ENCODE assay signal across 7 mouse cellular contexts in the genomic region with DNA sequence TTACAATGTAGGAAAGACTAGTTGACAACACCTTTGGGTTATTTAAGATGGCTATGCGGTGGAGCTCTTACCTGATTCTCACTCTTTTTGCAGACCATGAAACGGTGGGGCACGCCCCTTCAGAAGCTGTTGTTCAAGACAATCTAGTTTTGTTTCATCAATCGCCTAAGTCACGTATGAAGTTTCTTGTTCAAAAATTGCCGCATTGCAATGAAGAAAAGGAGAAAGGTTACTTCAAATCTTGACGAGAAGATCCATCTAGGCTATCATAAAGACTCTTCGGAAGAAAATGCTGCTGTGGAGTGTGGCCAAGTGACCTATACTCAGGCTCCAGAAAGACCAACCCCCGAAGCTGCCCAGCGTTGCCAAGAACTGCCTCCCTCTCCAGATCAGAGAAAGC. TPM values are rescaled to one million over a fixed set of nuclear protein-coding genes. Genes with fewer than 3 reads are reported as not detected.
DNase-seq lines count a peak whose midpoint lies in the region; ATAC-seq and TF ChIP-seq lines count a peak whose summit lies in the region.

No protein-coding gene starts in this region.

- peak overlapping the region; percentile 84 for H3K4me3 ChIP-seq in heart, postnatal 0 days (ENCODE audit: low read depth, low read length)
- peak overlapping the region; percentile 84 for H3K4me3 ChIP-seq in limb, embryonic 11.5 days (ENCODE audit: low read depth, low read length)
- peak overlapping the region; percentile 85 for H3K4me3 ChIP-seq in midbrain, embryonic 14.5 days (replicated peaks; ENCODE audit: low read depth, low read length)

- H3K4me2 ChIP-seq in heart, postnatal 0 days (ENCODE audit: low read depth, low read length), result peak overlapping the region; percentile 67
- peak overlapping the region; percentile 55 for H3K4me2 ChIP-seq in limb, embryonic 11.5 days (ENCODE audit: low read depth, severe bottlenecking)
- peak overlapping the region; percentile 71 for H3K4me2 ChIP-seq in midbrain, embryonic 14.5 days (ENCODE audit: low read length)

- no peak for TF ChIP-seq EP300 in heart, postnatal 0 days (IDR thresholded peaks at IDR 0.05; ENCODE audit: low read depth)

- no peaks in the 10 kb centered on the region for H3K27me3 ChIP-seq in heart, postnatal 0 days (ENCODE audit: control insufficient read depth, insufficient read depth, low read length)
- no peaks in the 10 kb centered on the region for H3K27me3 ChIP-seq in limb, embryonic 11.5 days (ENCODE audit: control insufficient read depth, insufficient read depth, low read length)
- no peaks in the 10 kb centered on the region for H3K27me3 ChIP-seq in midbrain, embryonic 14.5 days (ENCODE audit: control insufficient read depth, insufficient read depth, low read length)

- no peaks in the 10 kb centered on the region for H3K36me3 ChIP-seq in heart, postnatal 0 days (replicated peaks; ENCODE audit: control insufficient read depth, insufficient read depth, low read length)
- no peaks in the 10 kb centered on the region for H3K36me3 ChIP-seq in limb, embryonic 11.5 days (ENCODE audit: control insufficient read depth, insufficient read depth, low read length)
- no peaks in the 10 kb centered on the region; the same call in 1 of the 2 replicates for H3K36me3 ChIP-seq in midbrain, embryonic 14.5 days (ENCODE audit: control insufficient read depth, insufficient read depth, low read length)

- WGBS in heart, postnatal 0 days, result 7% methylated on average over 10 of the region's 10 CpGs
- WGBS in limb, embryonic 11.5 days, result 38% methylated on average over 10 of the region's 10 CpGs
- 28% methylated on average over 10 of the region's 10 CpGs for WGBS in midbrain, embryonic 14.5 days

- H3K9me3 ChIP-seq in heart, postnatal 0 days (replicated peaks; ENCODE audit: control insufficient read depth, low read length), result no peaks in the 10 kb centered on the region
- no peaks in the 10 kb centered on the region for H3K9me3 ChIP-seq in limb, embryonic 11.5 days (ENCODE audit: control insufficient read depth, low read length)
- H3K9me3 ChIP-seq in midbrain, embryonic 14.5 days (ENCODE audit: control insufficient read depth, low read length), result no peaks in the 10 kb centered on the region

- no peak for TF ChIP-seq CTCF in heart, postnatal 0 days (IDR thresholded peaks at IDR 0.05; ENCODE audit: low read depth)

- ATAC-seq in common myeloid progenitor, adult 5-6 weeks (replicated peaks; ENCODE audit: low read depth, poor library complexity, severe bottlenecking), result 0 out of 2 replicates have a peak, but pooled peaks have one; percentile 10
- no peak for ATAC-seq in heart, postnatal 0 days (ENCODE audit: insufficient read depth, low read depth)
- no peak for ATAC-seq in limb, embryonic 11.5 days (ENCODE audit: insufficient number of reproducible peaks, low FRiP score, low TSS enrichment, low read depth)
- ATAC-seq in midbrain, embryonic 14.5 days (ENCODE audit: low FRiP score, low TSS enrichment), result no peak; the same call in 1 of the 2 replicates

- H3K27ac ChIP-seq in heart, postnatal 0 days (ENCODE audit: low read depth), result peak overlapping the region; percentile 89; the same call in 1 of the 2 replicates
- no peak overlapping the region for H3K27ac ChIP-seq in limb, embryonic 11.5 days (replicated peaks; ENCODE audit: low read depth, low read length)
- peak overlapping the region; percentile 95; the same call in 1 of the 2 replicates for H3K27ac ChIP-seq in midbrain, embryonic 14.5 days (replicated peaks; ENCODE audit: low read depth, low read length)

- peak; percentile 7 for DNase-seq in 3134 (ENCODE audit: extremely low read depth, insufficient read length, low spot score)
- DNase-seq in 416B (ENCODE audit: low read depth), result peak; percentile 24
- DNase-seq in heart, postnatal 0 days (ENCODE audit: low spot score), result no peak
- peak; percentile 45 for DNase-seq in limb, embryonic 11.5 days (ENCODE audit: low spot score)
- DNase-seq in midbrain, embryonic 14.5 days, result peak; percentile 48
- no peak for DNase-seq in yolk sac, embryonic 10.5 days (ENCODE audit: low spot score)

- peak overlapping the region; percentile 90 for H3K9ac ChIP-seq in heart, postnatal 0 days (replicated peaks; ENCODE audit: low read depth, low read length)
- peak overlapping the region; percentile 94 for H3K9ac ChIP-seq in limb, embryonic 11.5 days (ENCODE audit: low read length)
- H3K9ac ChIP-seq in midbrain, embryonic 14.5 days (replicated peaks; ENCODE audit: low read length), result peak overlapping the region; percentile 89

- H3K4me1 ChIP-seq in heart, postnatal 0 days (ENCODE audit: control insufficient read depth, insufficient read depth), result peaks cover 34% of the 10 kb centered on the region
- peaks cover 22% of the 10 kb centered on the region for H3K4me1 ChIP-seq in limb, embryonic 11.5 days (ENCODE audit: control insufficient read depth, insufficient read depth, low read length)
- H3K4me1 ChIP-seq in midbrain, embryonic 14.5 days (ENCODE audit: control insufficient read depth, insufficient read depth, low read length), result peaks cover 37% of the 10 kb centered on the region

RNA-seq across cellular contexts. Expression of gene Zbtb41, which starts 0.9 kb away (rescaled TPM):
- total RNA-seq in common myeloid progenitor, adult 5-6 weeks (2017), result 21.2 and 28.9 TPM in 2 replicates
- 9.2 and 13.6 TPM in 2 replicates for total RNA-seq in heart, postnatal 0 days (2014; rRNA removed; ENCODE audit: low replicate concordance)
- 3.7 and 4.5 TPM in 2 replicates for polyA plus RNA-seq in heart, postnatal 0 days (2015; fragmentation: Nextera tagmentation; extraction: Ambion mirVana)
- polyA plus RNA-seq in limb, embryonic 11.5 days (2014; fragmentation: Nextera tagmentation; extraction: Ambion mirVana), result 13.4 and 14.8 TPM in 2 replicates
- polyA plus RNA-seq in midbrain, embryonic 14.5 days (2014; fragmentation: Nextera tagmentation; extraction: Ambion mirVana), result 27.2 and 35.9 TPM in 2 replicates

RNA-seq across cellular contexts. Expression of gene Aspm, which starts 31.6 kb away (rescaled TPM):
- total RNA-seq in common myeloid progenitor, adult 5-6 weeks (2017), result 44.0 and 51.2 TPM in 2 replicates
- 13.6 and 15.1 TPM in 2 replicates for total RNA-seq in heart, postnatal 0 days (2014; rRNA removed; ENCODE audit: low replicate concordance)
- polyA plus RNA-seq in heart, postnatal 0 days (2015; fragmentation: Nextera tagmentation; extraction: Ambion mirVana), result 3.1 and 3.8 TPM in 2 replicates
- polyA plus RNA-seq in limb, embryonic 11.5 days (2014; fragmentation: Nextera tagmentation; extraction: Ambion mirVana), result 26.8 and 28.9 TPM in 2 replicates
- polyA plus RNA-seq in midbrain, embryonic 14.5 days (2014; fragmentation: Nextera tagmentation; extraction: Ambion mirVana), result 2.6 and 6.1 TPM in 2 replicates

RNA-seq across cellular contexts. Expression of gene Crb1, which starts 46.0 kb away (rescaled TPM):
- not detected in 2 replicates for total RNA-seq in common myeloid progenitor, adult 5-6 weeks (2017)
- total RNA-seq in heart, postnatal 0 days (2014; rRNA removed; ENCODE audit: low replicate concordance), result 0.38 TPM in 1 of 2 replicates, not detected in the other
- 0.12 and 0.16 TPM in 2 replicates for polyA plus RNA-seq in heart, postnatal 0 days (2015; fragmentation: Nextera tagmentation; extraction: Ambion mirVana)
- 0.20 and 0.28 TPM in 2 replicates for polyA plus RNA-seq in limb, embryonic 11.5 days (2014; fragmentation: Nextera tagmentation; extraction: Ambion mirVana)
- polyA plus RNA-seq in midbrain, embryonic 14.5 days (2014; fragmentation: Nextera tagmentation; extraction: Ambion mirVana), result 2.0 and 3.0 TPM in 2 replicates

Comparison
In these comparisons a context has a peak if more than half of its experiments do, and no peak if none do; other contexts are left out.
1. DNase-seq: peak in 3134 (single experiment), 416B (single experiment), limb, embryonic 11.5 days (single experiment) and midbrain, embryonic 14.5 days (single experiment); none in heart, postnatal 0 days (single experiment) and yolk sac, embryonic 10.5 days (single experiment).
2. Peak in every context shown above with its lines, with median percentiles within 50 percentile points of each other: H3K4me2 ChIP-seq, H3K4me3 ChIP-seq and H3K9ac ChIP-seq.